Mouse (Mus musculus) midbrain, embryonic 10.5 days (tissue): ENCODE data around the gene Gm11541. TPM values are rescaled to one million over a fixed set of nuclear protein-coding genes. Genes with fewer than 3 reads are reported as not detected.

ENCODE experiments used
- DNase-seq: peaks from one replicate; pipeline ENCODE4 v3.0.0-alpha.2; 2017; ENCODE audit warnings: low spot score
- H3K27ac ChIP-seq: fragments of 300-500 bp; sonication (generic); replicated peaks from 2 replicates; pipeline ENCODE4 v1.5.1; 2016; ENCODE audit warnings: mild to moderate bottlenecking
- H3K27me3 ChIP-seq: fragments of 300-500 bp; sonication (generic); 2 replicates; pipeline ENCODE4 v1.6.1; 2016; ENCODE audit warnings: low read depth, mild to moderate bottlenecking; ENCODE audit not compliant: poor library complexity, severe bottlenecking
- H3K36me3 ChIP-seq: fragments of 300-500 bp; sonication (generic); 2 replicates; pipeline ENCODE4 v1.6.1; 2016; ENCODE audit warnings: mild to moderate bottlenecking, moderate library complexity
- H3K4me1 ChIP-seq: fragments of 300-500 bp; sonication (generic); 2 replicates; pipeline ENCODE4 v1.6.1; 2016
- H3K4me3 ChIP-seq: fragments of 300-500 bp; sonication (generic); 2 replicates; pipeline ENCODE4 v1.5.1; 2016; ENCODE audit warnings: mild to moderate bottlenecking, moderate library complexity
- H3K9me3 ChIP-seq: fragments of 300-500 bp; sonication (generic); replicated peaks from 2 replicates; pipeline ENCODE4 v1.6.1; 2016; ENCODE audit warnings: mild to moderate bottlenecking
- WGBS: fragments of 180-500 bp; shearing (Covaris S2); methylation state at CpG from one replicate; pipeline ENCODE4 v1.1.7; 2016; 5-methylcytosine and 5-hydroxymethylcytosine counted together
- polyA plus RNA-seq: library from polyadenylated mRNA; unstranded; fragments of >200 nt; fragmentation: Nextera tagmentation; extraction: Ambion mirVana; gene quantifications from 2 replicates; pipeline ENCODE4 v1.2.1, GENCODE M21; 2016

The Gm11541 gene
- not detected in 2 replicates for polyA plus RNA-seq

DNA sequence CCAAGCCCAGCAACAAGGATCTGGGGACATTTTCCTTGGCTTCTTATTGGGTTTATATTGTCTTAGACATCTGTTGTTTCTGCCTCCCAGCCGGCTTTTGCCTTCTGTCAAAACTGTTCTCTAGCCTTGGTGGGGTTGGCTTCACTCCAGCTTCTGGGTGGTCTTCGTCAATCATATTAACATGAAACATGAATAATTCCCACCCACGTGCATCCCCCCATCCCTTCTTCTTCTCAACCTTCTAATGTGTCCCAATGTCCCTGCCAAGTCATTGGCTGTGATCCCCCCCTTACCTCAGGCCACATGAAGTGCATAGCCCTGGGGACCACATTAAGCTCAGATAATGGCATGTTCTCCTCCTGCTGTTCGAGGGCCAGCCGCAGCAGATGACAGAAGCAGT, at the start of gene Gm11541:
Gene Gm11541 (minus strand): TSS at position 28 of the 400 bp plus-strand sequence.
- Histone ChIP-seq H3K9me3 (no peaks in the 10 kb centered on the region), H3K4me3 (no peak within 1 kb of the TSS), H3K36me3 (no peaks in the 10 kb centered on the region), H3K4me1 (peaks cover 14% of the 10 kb centered on the region), H3K27ac (no peak within 1 kb of the TSS), H3K27me3 (no peaks in the 10 kb centered on the region)
- WGBS: 85% methylated on average over 5 of the region's 5 CpGs
- no peak for DNase-seq

GRCm38 (mm10) chr11:94752946-94753713, 48.8 kb upstream of the Gm11541 start:
- Histone ChIP-seq H3K36me3 (no peaks in the 10 kb centered on the region), H3K9me3 (no peaks in the 10 kb centered on the region), H3K27me3 (no peaks in the 10 kb centered on the region; the same call in 1 of the 2 replicates), H3K4me3 (no peak overlapping the region), H3K4me1 (no peaks in the 10 kb centered on the region), H3K27ac (no peak overlapping the region)
- no peak for DNase-seq
- 68% methylated on average over 2 of the region's 2 CpGs for WGBS

DNA sequence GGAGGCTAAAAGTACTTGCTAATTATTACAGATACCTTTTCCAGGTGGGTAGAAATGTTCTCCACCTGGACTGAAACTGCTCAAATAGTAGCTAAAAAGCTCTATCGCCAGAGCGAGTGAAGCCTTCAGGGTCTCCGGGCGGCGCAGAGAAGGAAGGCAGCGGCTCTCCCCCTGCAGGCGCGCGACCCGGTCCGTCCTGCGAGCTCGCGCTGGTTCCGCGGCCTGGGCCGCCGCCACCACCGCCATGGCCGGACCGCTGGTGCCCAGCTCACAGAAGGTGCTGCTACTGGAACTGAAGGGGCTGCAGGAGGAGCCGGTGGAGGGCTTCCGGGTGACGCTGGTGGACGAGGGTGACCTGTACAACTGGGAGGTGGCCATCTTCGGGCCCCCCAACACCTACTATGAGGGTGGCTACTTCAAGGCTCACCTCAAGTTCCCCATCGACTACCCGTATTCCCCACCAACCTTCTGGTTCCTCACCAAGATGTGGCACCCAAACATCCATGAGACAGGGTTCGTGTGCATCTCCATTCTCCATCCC, 37.5 kb upstream of the Gm11541 start, which contains the start of gene Cdc34b:
Gene Cdc34b (plus strand): TSS at position 51 of the 541 bp plus-strand sequence.
- H3K27me3 ChIP-seq: no peaks in the 10 kb centered on the region
- DNase-seq: no peak
- H3K27ac ChIP-seq: no peak within 1 kb of the TSS
- H3K36me3 ChIP-seq: no peaks in the 10 kb centered on the region
- 84% methylated on average over 29 of the region's 29 CpGs for WGBS
- no peaks in the 10 kb centered on the region for H3K4me1 ChIP-seq
- H3K4me3 ChIP-seq: no peak within 1 kb of the TSS
- H3K9me3 ChIP-seq: peaks cover 6% of the 10 kb centered on the region; the same call in 1 of the 2 replicates

DNA sequence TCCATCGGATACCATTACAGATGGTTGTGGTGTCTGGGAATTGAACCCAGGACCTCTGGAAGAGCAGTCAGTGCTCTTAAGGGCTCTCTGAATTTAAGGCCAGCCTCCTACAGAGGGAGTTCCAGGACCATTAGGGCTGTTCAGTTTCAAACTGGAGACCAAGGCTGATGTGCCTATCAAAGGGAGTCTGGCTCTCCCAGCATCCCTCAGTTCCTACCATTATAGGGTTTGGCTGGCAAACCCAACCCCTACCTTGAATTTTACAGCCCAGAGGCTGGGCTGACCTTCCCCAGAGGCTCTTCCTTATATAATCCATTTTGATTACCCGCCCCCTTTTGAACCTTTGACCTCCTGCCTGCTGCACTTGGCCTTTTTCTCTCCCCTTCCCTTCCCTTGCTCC, 31.4 kb upstream of the Gm11541 start:
- no peak overlapping the region for H3K4me3 ChIP-seq
- no peak for DNase-seq
- WGBS: 86% methylated on average over 2 of the region's 2 CpGs
- H3K9me3 ChIP-seq: no peaks in the 10 kb centered on the region
- no peaks in the 10 kb centered on the region for H3K27me3 ChIP-seq
- H3K4me1 ChIP-seq: no peaks in the 10 kb centered on the region
- H3K27ac ChIP-seq: no peak overlapping the region
- H3K36me3 ChIP-seq: no peaks in the 10 kb centered on the region

- no peaks in the 10 kb centered on the region for H3K36me3 ChIP-seq
- no peaks in the 10 kb centered on the region for H3K4me1 ChIP-seq
- no peak overlapping the region for H3K4me3 ChIP-seq
- H3K27ac ChIP-seq: no peak overlapping the region
- no peaks in the 10 kb centered on the region for H3K9me3 ChIP-seq
- WGBS: 50% methylated on average over 8 of the region's 8 CpGs
- DNase-seq: no peak
- no peaks in the 10 kb centered on the region for H3K27me3 ChIP-seq
Observed at GRCm38 (mm10) chr11:94732773-94733172, 28.5 kb upstream of the Gm11541 start.

DNA sequence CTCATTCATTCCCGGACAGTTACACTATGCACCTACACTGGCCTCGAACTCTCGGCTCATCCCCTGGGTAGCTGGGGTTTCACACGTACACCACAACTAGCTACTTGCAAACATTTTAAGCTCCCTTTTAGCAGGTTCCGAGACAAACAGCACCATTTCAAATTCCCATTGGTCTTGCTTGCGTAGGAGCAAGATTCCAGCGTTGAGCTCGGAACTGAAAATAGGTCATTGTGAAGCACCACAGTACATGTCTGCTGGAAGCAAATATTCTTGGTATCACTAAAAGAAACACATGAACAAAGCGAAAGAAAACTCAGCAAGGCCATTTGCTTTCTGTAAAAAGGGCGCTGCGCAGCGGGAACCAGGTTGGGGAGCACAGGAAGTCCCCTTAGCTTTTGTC, 26.9 kb upstream of the Gm11541 start:
- Histone ChIP-seq H3K9me3 (no peaks in the 10 kb centered on the region), H3K27ac (no peak overlapping the region), H3K36me3 (no peaks in the 10 kb centered on the region), H3K4me1 (no peaks in the 10 kb centered on the region), H3K27me3 (no peaks in the 10 kb centered on the region), H3K4me3 (no peak overlapping the region)
- WGBS: 91% methylated on average over 12 of the region's 12 CpGs
- DNase-seq: no peak

DNA sequence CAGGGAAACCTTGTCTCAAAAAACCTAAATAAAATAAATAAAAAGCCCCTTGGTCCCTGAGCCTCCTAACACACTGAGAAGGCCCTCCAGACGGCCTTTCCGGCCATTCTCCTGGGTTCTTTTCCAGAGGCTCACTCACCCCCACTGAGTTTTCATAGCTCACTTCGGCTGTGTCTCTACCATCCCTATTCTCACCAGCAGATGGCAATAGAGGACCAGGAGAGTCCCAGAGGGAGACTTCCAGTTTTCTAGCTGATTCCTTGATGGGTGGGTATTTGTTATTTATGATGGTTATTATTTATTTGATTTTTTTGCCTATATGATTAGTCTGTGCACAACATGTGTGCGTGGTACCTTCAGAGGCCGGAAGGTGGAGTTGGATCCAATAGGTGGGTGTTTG, 26.0 kb upstream of the Gm11541 start:
- peak; percentile 49 for DNase-seq
- Histone ChIP-seq H3K9me3 (no peaks in the 10 kb centered on the region), H3K4me1 (no peaks in the 10 kb centered on the region), H3K4me3 (no peak overlapping the region), H3K27me3 (no peaks in the 10 kb centered on the region), H3K36me3 (no peaks in the 10 kb centered on the region), H3K27ac (no peak overlapping the region)
- WGBS: 37% methylated on average over 5 of the region's 5 CpGs

DNA sequence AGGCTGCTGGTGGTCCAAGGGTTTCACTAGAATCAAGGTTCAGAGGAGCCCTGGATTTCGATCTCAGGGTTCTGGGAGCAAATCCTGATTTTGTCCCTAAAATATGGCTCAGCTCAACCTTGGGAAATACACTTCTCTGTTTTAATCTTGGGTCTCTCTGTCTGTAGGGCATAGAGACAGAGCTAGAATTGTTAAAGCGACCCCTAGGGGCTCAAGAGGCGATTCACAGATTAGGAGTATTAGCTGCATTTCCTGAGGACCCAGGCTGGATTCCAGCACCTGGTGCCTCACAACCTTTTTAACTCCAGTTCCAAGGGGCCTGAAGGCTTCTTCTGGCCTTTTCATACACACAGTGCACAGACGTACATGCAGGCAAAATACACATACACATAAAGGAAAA, 25.3 kb upstream of the Gm11541 start:
- Histone ChIP-seq H3K9me3 (no peaks in the 10 kb centered on the region), H3K4me3 (no peak overlapping the region), H3K27me3 (no peaks in the 10 kb centered on the region), H3K27ac (no peak overlapping the region), H3K4me1 (no peaks in the 10 kb centered on the region), H3K36me3 (no peaks in the 10 kb centered on the region)
- DNase-seq: no peak
- 29% methylated on average over 4 of the region's 4 CpGs for WGBS

- DNase-seq: no peak
- H3K27ac ChIP-seq: no peak overlapping the region
- H3K4me3 ChIP-seq: no peak overlapping the region
- no peaks in the 10 kb centered on the region for H3K27me3 ChIP-seq
- no peaks in the 10 kb centered on the region for H3K4me1 ChIP-seq
- H3K36me3 ChIP-seq: no peaks in the 10 kb centered on the region
- H3K9me3 ChIP-seq: no peaks in the 10 kb centered on the region
- WGBS: 79% methylated on average over 3 of the region's 3 CpGs
Observed at GRCm38 (mm10) chr11:94728545-94728944, 24.2 kb upstream of the Gm11541 start.

DNA sequence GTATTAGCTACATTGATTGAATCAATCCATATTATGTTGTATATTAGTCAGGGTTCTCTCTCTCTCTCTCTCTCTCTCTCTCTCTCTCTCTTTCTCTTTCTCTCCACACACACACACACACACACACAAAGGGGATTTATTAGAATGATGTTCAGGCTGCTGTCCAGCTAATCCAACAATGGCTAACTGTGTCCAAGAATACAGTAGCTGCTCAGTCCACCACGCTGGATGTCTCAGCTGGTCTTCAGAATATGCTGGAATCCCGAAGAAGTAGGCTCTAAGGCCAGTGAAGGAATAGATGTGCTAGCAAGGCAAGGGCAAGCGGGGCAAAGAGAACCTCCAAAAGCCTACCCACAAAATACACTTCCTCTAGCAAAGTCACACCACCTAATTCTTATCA, 23.0 kb upstream of the Gm11541 start:
- 92% methylated on average over 3 of the region's 3 CpGs for WGBS
- H3K27me3 ChIP-seq: no peaks in the 10 kb centered on the region
- DNase-seq: no peak
- H3K4me3 ChIP-seq: no peak overlapping the region
- no peaks in the 10 kb centered on the region for H3K4me1 ChIP-seq
- H3K9me3 ChIP-seq: no peaks in the 10 kb centered on the region
- H3K27ac ChIP-seq: no peak overlapping the region
- H3K36me3 ChIP-seq: no peaks in the 10 kb centered on the region

GRCm38 (mm10) chr11:94719216-94719615, 14.9 kb upstream of the Gm11541 start:
- Histone ChIP-seq H3K9me3 (no peaks in the 10 kb centered on the region), H3K4me1 (peaks cover 24% of the 10 kb centered on the region), H3K27ac (no peak overlapping the region), H3K36me3 (no peaks in the 10 kb centered on the region), H3K27me3 (no peaks in the 10 kb centered on the region), H3K4me3 (no peak overlapping the region)
- DNase-seq: no peak
- WGBS: 94% methylated on average over 2 of the region's 2 CpGs

DNA sequence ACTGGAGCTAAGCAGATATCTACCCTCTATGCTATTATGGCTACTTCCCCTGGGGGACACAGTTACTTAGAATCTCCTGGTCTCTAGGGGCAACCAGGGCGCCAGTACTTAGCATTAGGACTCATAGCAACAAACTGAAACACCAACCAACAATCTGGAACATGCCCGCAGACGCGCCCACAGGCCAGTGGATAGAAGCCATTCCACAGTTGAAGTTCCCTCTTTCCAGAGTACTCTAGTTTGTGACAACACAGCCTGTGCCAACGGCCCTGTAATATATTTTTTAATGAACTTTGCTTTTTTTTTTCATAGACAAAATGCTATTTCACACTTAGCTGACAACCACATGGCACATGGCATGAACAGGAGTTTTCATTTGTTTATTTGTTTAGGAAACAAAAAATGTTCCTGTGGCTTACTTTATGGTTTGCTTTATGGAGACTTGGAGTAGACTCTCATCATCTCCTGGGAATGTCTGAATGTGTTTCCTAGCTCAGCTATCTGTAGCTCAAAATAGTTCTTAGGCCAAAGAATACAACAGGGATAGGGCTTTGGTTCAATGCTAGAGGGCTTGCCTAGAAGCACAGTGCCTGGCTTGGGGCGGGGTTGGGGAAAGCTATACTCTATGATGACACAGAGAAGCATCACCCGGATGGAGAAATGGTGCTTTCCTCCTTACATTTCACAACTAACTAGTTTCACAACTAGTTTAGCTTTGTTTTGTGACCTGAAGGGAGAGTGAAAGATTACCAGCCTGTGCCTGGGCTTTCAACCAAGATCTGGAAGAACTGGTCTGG, 14.0 kb upstream of the Gm11541 start:
- Histone ChIP-seq H3K27ac (no peak overlapping the region), H3K4me1 (peaks cover 24% of the 10 kb centered on the region), H3K9me3 (no peaks in the 10 kb centered on the region), H3K4me3 (no peak overlapping the region), H3K36me3 (no peaks in the 10 kb centered on the region), H3K27me3 (0 out of 2 replicates have a peak, but pooled peaks cover 5% of the 10 kb centered on the region)
- WGBS: 88% methylated on average over 7 of the region's 7 CpGs
- no peak for DNase-seq
